Mouse (Mus musculus): ENCODE data around the gene Zfp27.

Zfp27 gene

GRCm38 (mm10) chr7:29905966-29906681, at the start of gene Zfp27:
Gene Zfp27 (minus strand): TSS chr7:29906572.
- DNase-seq = peak; percentile 73

DNA sequence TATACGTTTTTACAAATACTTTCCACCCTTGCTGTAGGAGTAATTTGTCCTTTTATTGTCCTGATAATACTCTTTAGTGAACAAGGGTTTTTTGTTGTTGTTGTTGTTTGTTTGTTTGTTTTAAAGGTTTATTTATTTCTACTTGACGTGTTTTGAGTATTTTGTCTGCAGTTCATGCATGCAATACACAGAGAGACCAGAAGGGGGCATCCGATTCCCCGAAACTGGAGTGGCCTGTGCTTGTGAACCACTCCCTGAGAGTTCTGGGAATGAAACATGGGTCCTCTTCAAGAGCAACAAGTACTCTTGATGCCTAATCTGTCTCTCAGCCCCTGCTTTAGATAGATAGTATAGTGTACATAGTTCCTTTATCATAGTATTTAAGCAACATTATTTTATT, 48.4 kb upstream of the Zfp27 start:
- no peak for DNase-seq

DNA sequence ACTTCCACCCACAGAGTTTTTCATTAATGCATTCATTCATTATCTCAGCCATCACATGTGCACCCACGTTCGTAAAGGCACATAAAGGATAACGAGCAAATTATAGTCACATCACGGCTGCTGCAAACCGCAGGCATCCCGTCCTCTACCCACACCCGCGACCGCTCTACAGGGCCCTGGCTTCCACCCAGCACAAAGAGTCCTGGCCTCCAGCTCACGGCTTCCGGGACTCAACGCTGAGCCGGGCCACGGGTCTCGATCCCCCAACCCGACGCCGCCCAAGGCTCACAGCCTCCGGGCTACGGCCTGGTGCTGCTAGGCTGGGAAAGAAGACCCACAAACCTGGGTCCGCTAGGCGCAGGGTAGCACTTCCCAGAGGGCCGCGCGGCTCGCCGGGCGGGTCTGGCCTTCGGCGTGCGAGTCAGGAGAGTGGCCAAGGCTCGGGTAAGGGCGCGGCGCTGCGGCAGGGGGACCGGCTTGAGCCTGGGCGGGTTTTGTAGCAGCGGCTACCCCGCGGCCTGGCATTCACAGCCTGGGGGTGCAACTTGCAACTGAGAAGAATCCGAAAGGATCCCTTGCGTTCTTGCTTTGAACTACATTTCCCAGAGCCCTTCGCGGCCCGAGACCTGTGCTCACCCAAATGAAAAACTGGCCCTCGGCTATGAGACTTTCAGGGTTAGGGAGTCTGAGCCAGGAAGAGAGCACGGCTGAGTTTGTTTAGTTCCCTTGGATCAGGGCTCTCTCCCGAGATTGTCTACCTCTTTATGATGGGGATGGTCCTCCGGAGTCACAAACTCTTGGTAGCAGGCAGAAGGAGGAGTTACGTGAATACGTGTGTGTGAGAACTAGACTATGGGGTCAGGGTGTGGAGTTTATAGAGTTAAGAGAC, 47.4 kb upstream of the Zfp27 start, which contains the start of gene Zfp74:
TSS of gene Zfp74 (minus strand) at position 577 of the 889 bp plus-strand sequence.
- DNase-seq = peak; percentile 78

GRCm38 (mm10) chr7:29953086-29953485, 46.7 kb upstream of the Zfp27 start:
- DNase-seq = no peak

DNA sequence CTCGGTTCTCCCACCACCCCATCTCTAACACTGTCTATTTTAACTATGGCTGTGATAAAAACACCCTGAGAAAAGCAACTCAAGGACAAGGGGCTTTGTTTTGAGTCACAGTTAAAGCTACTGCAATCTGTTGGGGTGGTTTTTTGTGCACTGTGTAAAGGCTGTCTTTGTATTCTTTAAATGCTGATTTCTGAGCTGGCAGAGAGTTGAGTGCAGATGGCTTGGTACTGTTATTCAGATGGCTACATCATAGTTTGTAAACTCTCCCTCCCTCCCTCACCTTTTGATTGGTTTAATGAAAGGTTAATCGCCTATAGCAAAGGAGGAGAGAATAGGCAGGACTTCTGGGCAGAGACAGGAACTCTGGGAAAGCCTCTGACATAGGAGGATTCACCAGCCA, 37.8 kb upstream of the Zfp27 start:
- DNase-seq = no peak

DNA sequence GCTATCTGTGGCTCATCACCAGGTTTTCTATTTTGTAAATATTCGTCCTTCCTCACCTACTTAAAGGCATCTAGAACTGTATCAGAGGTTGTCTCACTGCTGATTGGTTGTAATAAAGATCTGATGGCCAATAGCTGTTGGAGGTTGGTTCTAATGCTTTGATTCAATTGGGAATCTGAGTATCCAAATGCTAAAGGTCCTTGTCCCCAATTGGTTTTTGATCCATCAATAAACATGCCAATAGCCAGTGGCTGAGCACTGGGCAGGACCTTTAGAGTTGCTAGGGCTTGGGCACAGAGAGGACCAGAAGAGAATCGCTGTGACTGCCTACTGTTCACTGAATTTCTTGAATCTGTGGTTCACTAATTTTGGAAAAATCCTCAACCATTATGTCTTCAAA, 37.3 kb upstream of the Zfp27 start:
- DNase-seq = no peak

GRCm38 (mm10) chr7:29942740-29943139, 36.4 kb upstream of the Zfp27 start:
- no peak for DNase-seq

GRCm38 (mm10) chr7:29941027-29941426, 34.7 kb upstream of the Zfp27 start:
- no peak for DNase-seq

GRCm38 (mm10) chr7:29938856-29939255, 32.5 kb upstream of the Zfp27 start:
- no peak for DNase-seq

- DNase-seq = no peak
Observed at GRCm38 (mm10) chr7:29922780-29923179, 16.4 kb upstream of the Zfp27 start.

DNA sequence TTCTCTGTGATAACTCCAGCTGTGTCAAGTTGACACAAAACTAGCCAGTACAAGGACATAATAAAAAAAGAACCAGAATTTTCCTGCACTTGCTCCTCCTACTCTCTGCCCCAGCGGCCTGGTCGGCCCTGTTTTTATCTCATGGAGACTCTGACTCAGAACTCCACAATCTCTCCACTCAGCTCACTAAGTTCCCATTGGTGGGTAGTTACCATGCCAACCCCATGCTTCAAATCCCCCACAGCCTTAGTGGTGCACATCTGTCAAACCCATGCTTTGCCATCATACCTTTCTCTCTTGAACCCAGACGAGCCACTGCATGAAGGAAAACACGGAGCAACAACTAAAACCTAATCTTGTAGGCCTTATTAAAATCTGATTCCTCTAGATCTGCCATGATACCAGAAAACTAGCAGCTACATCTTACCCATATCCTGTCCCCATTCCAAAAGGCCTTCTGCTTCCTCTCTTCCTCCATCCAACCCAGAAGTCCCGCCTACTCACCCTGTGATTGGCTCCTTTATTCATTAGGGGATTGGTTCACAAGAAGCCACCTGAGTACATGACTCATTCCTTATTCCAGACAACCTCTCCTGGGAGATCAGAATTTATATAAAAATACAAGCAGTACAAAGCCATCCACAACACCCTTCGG, 15.2 kb upstream of the Zfp27 start:
- DNase-seq = no peak

DNA sequence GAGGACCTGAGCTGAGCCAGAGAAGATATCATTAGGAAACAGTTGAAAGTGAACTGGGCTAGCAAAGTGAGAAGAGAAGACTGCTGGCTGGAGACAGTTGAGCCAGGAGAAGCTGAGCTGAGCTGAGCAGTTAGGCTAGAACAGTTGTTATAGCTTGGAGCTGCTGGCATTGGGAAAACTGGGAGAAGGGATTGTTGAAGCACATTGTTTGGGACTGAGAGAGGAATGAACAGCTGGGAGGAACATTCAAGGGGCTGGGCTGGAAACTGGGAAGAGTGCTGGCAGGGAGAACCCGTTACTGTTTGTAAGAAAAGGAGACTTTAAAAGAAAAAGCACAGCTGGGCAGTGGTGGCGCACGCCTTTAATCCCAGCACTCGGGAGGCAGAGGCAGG, 11.7 kb upstream of the Zfp27 start:
- no peak for DNase-seq

DNA sequence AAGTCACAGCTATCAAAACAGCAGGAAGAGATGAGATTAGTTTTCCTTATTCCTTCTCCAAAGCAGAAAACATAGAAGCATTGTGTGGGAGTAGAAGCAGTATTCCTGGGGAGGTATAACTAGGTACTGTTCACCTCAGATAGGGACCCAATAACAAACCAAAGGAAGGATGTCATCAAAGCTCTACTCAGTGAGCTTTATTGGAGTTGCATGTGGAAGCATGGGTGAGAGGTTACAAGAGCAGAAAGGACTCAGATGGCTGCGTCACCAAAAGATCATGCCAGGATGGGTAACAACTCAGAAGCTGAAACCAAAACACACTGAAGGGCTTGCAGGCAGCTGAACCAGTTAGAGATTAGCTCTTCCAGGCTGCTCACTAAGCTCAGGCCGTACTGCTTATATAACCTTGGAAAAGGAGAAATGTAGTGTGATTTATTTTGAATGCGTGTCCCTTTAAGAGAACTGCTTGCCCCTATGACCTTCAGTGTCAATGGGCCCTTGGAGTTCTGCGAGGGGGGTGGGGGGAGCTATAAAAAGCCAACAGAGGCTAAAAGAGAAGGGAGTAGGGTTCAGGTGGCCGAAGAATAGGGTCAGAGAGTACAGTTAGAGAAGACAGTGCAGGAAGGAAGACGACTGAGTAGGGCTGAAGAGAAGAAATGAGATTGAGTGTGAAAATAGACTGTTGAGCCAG, 11.1 kb upstream of the Zfp27 start:
- no peak for DNase-seq

DNA sequence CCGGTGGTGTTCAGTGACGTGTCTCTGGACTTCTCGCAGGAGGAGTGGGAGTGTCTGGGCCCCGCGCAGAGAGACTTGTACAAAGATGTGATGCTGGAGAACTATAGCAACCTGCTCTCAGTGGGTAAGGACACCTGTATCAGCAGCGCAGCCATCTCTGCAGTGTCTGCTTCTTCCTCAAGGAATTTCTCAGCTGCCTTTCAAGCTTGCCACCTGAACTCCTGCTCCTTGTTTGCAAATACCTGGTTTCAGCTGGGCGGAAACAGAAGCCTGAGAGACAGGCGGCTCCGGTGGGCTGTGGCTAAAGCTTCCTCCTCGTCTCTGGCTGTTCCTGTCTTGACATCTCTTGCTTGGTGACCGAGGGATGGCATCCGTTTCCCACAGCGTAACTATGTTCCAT, 5.8 kb upstream of the Zfp27 start:
- no peak for DNase-seq

GRCm38 (mm10) chr7:29910252-29910651, 3.9 kb upstream of the Zfp27 start:
- DNase-seq = no peak

GRCm38 (mm10) chr7:29908130-29908950, 2.0 kb upstream of the Zfp27 start, which contains the start of gene Zfp383:
Gene Zfp383 (plus strand): TSS chr7:29908223.
- peak; percentile 85 for DNase-seq

- DNase-seq = no peak
Observed at GRCm38 (mm10) chr7:29907206-29907605, 834 bp upstream of the Zfp27 start.

DNA sequence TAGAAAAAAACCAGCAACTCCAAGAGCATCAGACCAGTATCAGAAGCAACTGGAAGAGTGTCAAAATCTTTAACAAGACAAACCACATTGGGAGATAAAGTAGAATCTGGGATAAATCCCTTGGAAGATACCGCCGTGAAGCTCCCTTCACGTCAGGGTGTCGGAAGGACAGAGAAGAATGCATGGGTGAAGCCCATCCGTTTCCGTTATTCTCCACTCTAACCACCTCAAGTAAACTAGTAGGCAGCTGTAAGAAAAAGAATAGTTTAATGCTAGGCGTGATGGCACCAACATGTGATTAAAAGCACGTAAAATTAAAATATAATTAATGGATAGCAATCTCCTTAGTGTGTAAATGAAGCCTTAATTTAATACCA, 298 bp upstream of the Zfp27 start:
- DNase-seq = no peak

DNA sequence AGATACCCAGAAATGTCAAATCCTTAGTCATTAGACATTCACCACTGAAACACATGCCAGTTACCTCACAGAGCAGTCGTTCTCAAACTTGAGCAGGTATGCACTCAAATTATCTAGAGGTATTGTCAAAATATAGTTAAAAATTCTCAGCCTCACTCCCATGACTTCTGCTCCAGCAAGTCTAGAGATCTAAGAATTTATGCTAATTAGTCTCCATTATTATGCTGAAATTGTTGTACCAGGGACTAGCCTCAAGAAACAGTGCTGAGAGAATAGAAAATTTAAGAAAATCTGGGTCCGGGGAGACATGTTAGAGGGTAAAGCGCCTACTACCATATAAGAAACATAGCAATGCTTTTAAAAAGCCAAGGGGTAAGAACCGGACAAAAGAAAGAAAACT, 2.3 kb downstream of the Zfp27 start:
- no peak for DNase-seq

DNA sequence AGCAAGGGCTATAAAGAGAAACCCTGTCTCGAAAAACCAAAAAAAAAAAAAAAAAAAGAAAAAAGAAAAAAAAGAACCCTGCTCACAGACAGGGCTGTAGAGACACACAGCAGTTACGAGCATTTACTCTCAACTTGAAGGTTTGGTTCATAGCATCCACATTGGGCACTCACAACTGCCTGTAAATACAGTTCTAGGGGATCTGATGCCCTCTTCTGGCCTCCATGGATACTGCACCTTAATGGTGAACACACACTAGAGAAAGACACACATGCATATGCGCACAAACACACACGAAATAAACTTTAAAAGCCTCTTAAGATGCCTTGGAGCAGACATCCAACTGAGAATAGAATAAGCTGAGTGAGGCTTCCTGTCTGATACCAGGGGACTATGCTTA, 8.0 kb downstream of the Zfp27 start:
- no peak for DNase-seq

GRCm38 (mm10) chr7:29892756-29893155, 13.6 kb downstream of the Zfp27 start:
- no peak for DNase-seq

DNA sequence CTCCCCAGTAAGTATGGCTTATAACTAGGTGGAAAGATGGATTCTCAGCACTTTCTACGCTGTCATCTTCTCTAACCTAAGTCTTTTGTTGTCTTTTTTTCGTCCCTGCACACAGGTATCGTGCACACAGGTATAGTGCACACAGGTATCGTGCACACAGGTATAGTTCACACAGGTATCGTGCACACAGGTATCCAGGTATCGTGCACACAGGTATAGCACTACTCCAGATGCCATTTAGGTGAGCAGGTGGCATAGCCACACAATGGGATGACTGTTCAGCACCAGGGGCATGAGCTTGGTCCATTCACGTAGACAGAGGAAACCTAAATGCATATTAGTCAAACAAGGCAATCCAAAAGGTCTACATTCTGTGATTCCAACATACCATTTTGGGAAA, 15.9 kb downstream of the Zfp27 start:
- no peak for DNase-seq

Measured in kidney, adult 11 months (tissue).